In the genomic region with DNA sequence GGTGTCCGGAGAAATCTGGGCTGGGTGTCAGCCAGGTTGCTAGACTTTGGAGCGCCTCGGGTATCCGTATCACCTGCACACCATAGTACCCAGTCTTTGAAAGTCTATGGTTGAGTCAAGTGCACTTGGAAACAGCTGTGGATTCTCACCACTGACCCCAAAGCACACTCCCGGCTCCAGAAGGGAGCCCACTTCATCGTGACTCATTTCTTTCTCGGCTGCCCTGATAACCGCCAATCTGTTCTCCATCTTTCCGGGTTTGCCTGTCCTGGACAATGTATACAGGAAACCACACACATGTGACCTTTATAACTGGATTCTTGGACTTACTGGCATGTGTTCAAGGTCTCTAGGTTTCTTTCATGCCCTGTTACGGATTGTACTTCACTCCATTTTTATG, we compare ENCODE assay signal across 21 mouse cellular contexts. TPM values are rescaled to one million over a fixed set of nuclear protein-coding genes. Genes with fewer than 3 reads are reported as not detected.
"Had no signal": no experiment of that assay in that cellular context is flagged by ENCODE, and none has a peak within 500 bp of the region (broad histone marks: within the 10 kb centered on the region; RNA-seq: fewer than 3 reads in every experiment).

No protein-coding gene starts in this region.

- H3K27ac ChIP-seq: midbrain, embryonic 10.5 days; midbrain, embryonic 12.5 days; neural tube, embryonic 13.5 days; neural tube, embryonic 15.5 days; stomach, embryonic 15.5 days; stomach, postnatal 0 days had no signal

- ATAC-seq: midbrain, embryonic 16.5 days had no signal

- H3K9ac ChIP-seq: lung, embryonic 14.5 days; midbrain, embryonic 12.5 days; neural tube, embryonic 13.5 days; neural tube, embryonic 15.5 days; stomach, embryonic 15.5 days had no signal

- H3K27me3 ChIP-seq: midbrain, embryonic 12.5 days; neural tube, embryonic 13.5 days; neural tube, embryonic 15.5 days; stomach, embryonic 15.5 days had no signal

- H3K9me3 ChIP-seq: midbrain, embryonic 10.5 days; midbrain, embryonic 12.5 days; neural tube, embryonic 13.5 days; neural tube, embryonic 15.5 days; stomach, embryonic 15.5 days had no signal

- H3K36me3 ChIP-seq: midbrain, embryonic 12.5 days; neural tube, embryonic 13.5 days; neural tube, embryonic 15.5 days; stomach, embryonic 15.5 days had no signal

- H3K4me1 ChIP-seq: midbrain, embryonic 12.5 days; neural tube, embryonic 13.5 days; neural tube, embryonic 15.5 days had no signal

- H3K4me3 ChIP-seq: midbrain, embryonic 10.5 days; midbrain, embryonic 12.5 days; myocyte; neural tube, embryonic 13.5 days; neural tube, embryonic 15.5 days; stomach, embryonic 15.5 days had no signal

- DNase-seq: lung, adult 18-20 months; lung, embryonic 14.5 days; lung, postnatal 14 days; midbrain, embryonic 14.5 days; retina, postnatal 1 day; right cerebral cortex, adult 18-20 months; right cerebral cortex, postnatal 25 days; right cerebral cortex, postnatal 4 days; thymus, adult 2 months; thymus, postnatal 25 days; thymus, postnatal 4 days had no signal

- H3K4me2 ChIP-seq: lung, embryonic 14.5 days; midbrain, embryonic 12.5 days; neural tube, embryonic 13.5 days; neural tube, embryonic 15.5 days; stomach, embryonic 15.5 days had no signal

RNA-seq across cellular contexts. Expression of gene Mogat2, which starts 11.8 kb away (rescaled TPM):
- total RNA-seq: megakaryocyte-erythroid progenitor cell, adult 5-6 weeks had no signal
- polyA plus RNA-seq: testis, adult 2 months had no signal

RNA-seq across cellular contexts. Expression of gene Map6, which starts 40.6 kb away (rescaled TPM):
- total RNA-seq: megakaryocyte-erythroid progenitor cell, adult 5-6 weeks had no signal

RNA-seq across cellular contexts. Expression of gene Dgat2, which starts 44.1 kb away (rescaled TPM):
- total RNA-seq: megakaryocyte-erythroid progenitor cell, adult 5-6 weeks had no signal
